Mouse (Mus musculus) kidney, postnatal 0 days (tissue): ENCODE measurements around the gene Tmem94. TPM values are rescaled to one million over a fixed set of nuclear protein-coding genes. Genes with fewer than 3 reads are reported as not detected.
A peak's percentile ranks its signal among the peaks of the same experiment; 100 is the strongest.

Experiments
- ATAC-seq: fragments of 200-750 bp; cut with Nextera tagmentation; replicated peaks from 2 replicates; pipeline ENCODE4 v1.8.0; 2017; ENCODE audit warnings: low read depth, moderate number of reproducible peaks, moderate TSS enrichment, moderate library complexity; ENCODE audit not compliant: low FRiP score
- DNase-seq: peaks from one replicate; pipeline ENCODE4 v3.0.0-alpha.2; 2016; ENCODE audit warnings: low spot score
- H3K27ac ChIP-seq: fragments of 300-500 bp; sonication (generic); 2 replicates; pipeline ENCODE4 v1.5.1; 2014; ENCODE audit warnings: mild to moderate bottlenecking
- H3K27me3 ChIP-seq: fragments of 300-500 bp; sonication (generic); 2 replicates; pipeline ENCODE4 v1.6.1; 2014; ENCODE audit warnings: low read length, mixed read lengths; ENCODE audit not compliant: insufficient read depth
- H3K36me3 ChIP-seq: fragments of 300-500 bp; sonication (generic); 2 replicates; pipeline ENCODE4 v1.6.1; 2014; ENCODE audit warnings: low read length, mixed read lengths; ENCODE audit not compliant: insufficient read depth
- H3K4me1 ChIP-seq: fragments of 300-500 bp; sonication (generic); replicated peaks from 2 replicates; pipeline ENCODE4 v1.6.1; 2014; ENCODE audit warnings: antibody characterized with exemption, low read length, mixed read lengths; ENCODE audit not compliant: insufficient read depth
- H3K4me2 ChIP-seq: fragments of 300-500 bp; sonication (generic); 2 replicates; pipeline ENCODE4 v1.6.1; 2014; ENCODE audit warnings: mild to moderate bottlenecking, low read length, moderate library complexity, mixed read lengths
- H3K4me3 ChIP-seq: fragments of 300-500 bp; sonication (generic); replicated peaks from 2 replicates; pipeline ENCODE4 v1.5.1; 2014; ENCODE audit warnings: low read depth, low read length
- H3K9ac ChIP-seq: fragments of 300-500 bp; sonication (generic); 2 replicates; pipeline ENCODE4 v1.6.1; 2014; ENCODE audit warnings: low read depth, low read length
- H3K9me3 ChIP-seq: fragments of 300-500 bp; sonication (generic); replicated peaks from 2 replicates; pipeline ENCODE4 v1.6.1; 2016; ENCODE audit warnings: low read length, inconsistent platforms, mixed read lengths
- CTCF ChIP-seq: IDR thresholded peaks from 2 replicates; pipeline ENCODE4 v1.5.1; 2016; ENCODE audit warnings: antibody characterized with exemption, low read depth, mild to moderate bottlenecking, moderate library complexity
- whole genome bisulfite sequencing: fragments of 180-500 bp; shearing (Covaris S2); extraction: QIAGEN DNeasy Blood & Tissue Kit; methylation state at CpG from one replicate; pipeline ENCODE4 v1.1.7; 2014; 5-methylcytosine and 5-hydroxymethylcytosine counted together
- polyA plus RNA-seq: library from polyadenylated mRNA; unstranded; fragments of >200 nt; fragmentation: Nextera tagmentation; extraction: Ambion mirVana; gene quantifications from 2 replicates; pipeline ENCODE4 v1.2.1, GENCODE M21; 2015

The Tmem94 gene
- polyA plus RNA-seq, 1 experiment from 2014 or later = 19.6 TPM

DNA sequence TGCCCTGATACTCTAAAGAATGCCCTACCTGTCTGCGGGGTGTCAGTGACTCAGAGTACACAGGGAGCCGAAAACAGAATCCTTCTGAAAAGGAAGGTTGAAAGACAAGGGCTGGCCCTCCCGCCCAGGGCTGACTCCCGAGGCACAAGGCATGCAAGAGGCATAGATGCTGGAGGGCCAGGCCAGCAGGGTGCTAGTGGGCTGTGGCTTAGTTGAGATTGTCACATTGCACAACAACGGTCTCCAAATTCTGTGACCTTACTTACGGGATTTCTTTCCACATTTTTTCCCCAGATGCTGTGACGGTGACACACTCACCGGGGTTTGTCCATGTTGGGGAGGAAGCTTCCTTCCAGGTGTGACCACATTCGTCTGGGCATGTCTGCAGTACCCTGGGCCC, 11.7 kb downstream of the Tmem94 start:
- Histone ChIP-seq H3K9me3 (no peaks in the 10 kb centered on the region), H3K4me1 (peaks cover 58% of the 10 kb centered on the region), H3K36me3 (no peaks in the 10 kb centered on the region), H3K4me2 (no peak overlapping the region), H3K27me3 (no peaks in the 10 kb centered on the region), H3K27ac (peak overlapping the region; percentile 73), H3K4me3 (no peak overlapping the region), H3K9ac (no peak overlapping the region)
- 74% methylated on average over 9 of the region's 9 CpGs for WGBS
- no peak for ATAC-seq
- TF ChIP-seq CTCF = no peak
- DNase-seq = no peak

DNA sequence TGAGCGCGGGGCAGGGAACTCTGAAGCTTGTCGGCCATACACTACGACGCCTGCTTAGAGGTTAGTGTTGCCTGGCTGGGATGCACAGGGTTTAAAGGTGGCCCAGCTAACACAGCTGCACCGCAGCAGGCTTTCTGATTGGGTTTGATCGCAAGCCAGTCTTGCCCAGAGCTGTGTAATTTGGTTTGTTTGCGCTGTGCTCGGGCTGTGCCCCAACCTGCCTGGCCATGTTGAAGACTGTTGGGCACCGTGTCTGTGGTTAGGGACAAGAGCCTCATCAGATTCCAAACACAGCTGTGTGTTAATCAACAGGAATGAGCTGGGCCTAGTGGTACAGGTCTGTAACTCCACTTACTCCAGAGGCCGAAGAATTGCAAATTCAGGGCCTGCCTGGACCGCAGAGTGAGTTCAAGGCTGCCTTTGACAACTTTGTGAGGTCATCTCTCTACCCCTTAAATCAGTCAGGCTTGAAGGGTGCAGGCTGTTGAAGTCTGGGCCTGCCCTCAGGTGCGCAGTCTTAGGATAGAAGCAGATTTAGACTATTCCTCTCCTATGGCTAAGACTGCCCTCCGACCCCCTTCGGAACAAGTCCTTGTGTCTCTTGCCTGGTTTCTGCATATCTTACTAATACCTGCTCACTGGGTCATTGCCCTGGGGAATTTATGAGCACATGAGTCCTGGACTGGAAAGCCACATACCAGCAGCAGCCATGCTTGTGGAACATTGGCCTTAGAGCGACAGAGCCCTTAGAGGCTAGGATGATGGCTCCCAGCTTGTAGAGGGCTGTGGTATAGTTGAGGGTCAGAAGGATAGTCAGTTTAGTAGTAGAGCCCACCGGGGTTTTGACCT, 12.5 kb downstream of the Tmem94 start:
- no peak overlapping the region for H3K4me2 ChIP-seq
- TF ChIP-seq CTCF = no peak

DNA sequence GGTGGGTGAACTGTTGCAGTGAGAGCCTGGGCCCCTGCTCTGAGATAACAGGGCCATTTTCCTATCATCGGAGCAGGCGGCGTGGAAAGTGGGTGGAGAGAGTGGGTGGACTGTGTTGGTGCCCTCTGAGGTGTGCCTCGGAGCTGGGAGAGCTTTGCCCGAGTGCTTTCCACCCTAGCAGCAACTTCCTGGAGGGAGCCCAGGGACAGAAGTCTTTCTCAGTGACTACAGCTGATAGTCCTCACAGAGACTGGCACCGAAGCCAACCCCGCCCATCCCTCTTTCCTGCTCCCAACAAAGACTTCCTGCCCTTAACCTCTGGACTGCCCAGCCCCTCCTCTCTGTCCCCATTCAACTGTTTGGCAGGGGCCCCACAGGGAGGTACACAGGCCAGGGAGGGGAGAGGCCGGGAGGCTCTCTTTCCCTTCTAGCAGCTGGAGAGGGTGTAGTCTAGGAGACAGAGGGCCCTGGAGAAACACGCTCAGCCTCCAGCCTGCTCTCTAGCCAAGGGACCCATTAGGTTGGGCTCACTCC, 13.9 kb downstream of the Tmem94 start:
- H3K36me3 ChIP-seq = no peaks in the 10 kb centered on the region
- H3K4me1 ChIP-seq = peaks cover 58% of the 10 kb centered on the region
- H3K4me2 ChIP-seq = no peak overlapping the region
- no peak overlapping the region for H3K9ac ChIP-seq
- H3K27ac ChIP-seq = peak overlapping the region; percentile 89
- peak; percentile 94 for DNase-seq
- no peak overlapping the region for H3K4me3 ChIP-seq
- no peak for TF ChIP-seq CTCF
- WGBS = 3% methylated on average over 9 of the region's 9 CpGs
- H3K9me3 ChIP-seq = no peaks in the 10 kb centered on the region
- peak; percentile 86 for ATAC-seq
- no peaks in the 10 kb centered on the region for H3K27me3 ChIP-seq

More for the DNA sequence above, 12.5 kb downstream of the Tmem94 start:
- 0 out of 2 replicates have a peak, but pooled peaks have one; percentile 9 for ATAC-seq
- Histone ChIP-seq H3K9ac (no peak overlapping the region), H3K4me1 (peaks cover 58% of the 10 kb centered on the region), H3K36me3 (no peaks in the 10 kb centered on the region), H3K9me3 (no peaks in the 10 kb centered on the region), H3K27me3 (no peaks in the 10 kb centered on the region), H3K27ac (peak overlapping the region; percentile 73; the same call in 1 of the 2 replicates), H3K4me3 (no peak overlapping the region)
- DNase-seq = peak; percentile 44
- 66% methylated on average over 17 of the region's 17 CpGs for WGBS

DNA sequence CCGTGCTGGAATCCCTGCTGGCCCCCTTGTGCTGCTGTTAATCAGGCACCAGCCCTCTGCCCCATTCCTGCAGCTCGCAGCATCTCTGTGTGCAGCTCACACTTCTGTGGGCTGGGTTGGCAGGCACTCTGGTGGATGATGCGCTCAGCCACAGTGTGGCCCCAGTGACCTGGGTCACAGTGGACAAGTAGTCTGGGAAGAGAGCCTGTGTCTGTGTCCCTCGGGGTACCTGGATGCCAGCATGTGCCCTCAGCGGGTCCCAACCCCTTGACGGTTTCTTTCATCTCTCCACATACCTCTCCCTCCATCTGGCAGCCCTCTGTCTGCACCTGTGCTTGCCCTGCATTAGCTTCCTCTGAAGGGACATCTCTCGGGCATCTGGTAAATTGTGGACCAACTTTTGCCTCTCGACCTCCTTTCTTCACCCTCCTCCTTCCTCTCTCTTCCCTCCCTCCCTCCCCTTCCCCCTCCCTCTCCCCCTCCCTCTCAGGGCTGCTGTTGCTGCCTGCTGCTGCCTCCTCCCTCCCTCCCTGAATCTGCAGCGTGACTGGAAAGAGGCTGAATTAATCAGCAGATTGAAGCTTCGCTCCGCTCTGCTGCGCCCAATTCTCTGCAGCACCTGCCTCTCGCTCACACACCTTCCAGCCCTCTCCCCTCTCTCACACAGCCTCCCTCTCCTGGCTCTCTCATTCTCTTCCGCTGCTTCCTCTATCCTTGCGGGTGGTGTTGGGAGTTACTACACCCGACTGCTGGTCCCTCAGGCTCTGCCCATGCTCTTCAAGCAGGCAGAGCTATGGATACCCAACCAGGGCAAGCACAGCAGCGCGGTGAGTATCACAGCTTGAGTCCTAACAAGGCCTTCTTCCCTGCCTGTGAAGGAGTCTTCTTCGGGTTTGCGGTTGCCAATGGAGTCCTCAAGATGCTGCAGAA, 15.2 kb downstream of the Tmem94 start:
- no peaks in the 10 kb centered on the region for H3K36me3 ChIP-seq
- no peak overlapping the region for H3K4me3 ChIP-seq
- no peaks in the 10 kb centered on the region for H3K27me3 ChIP-seq
- H3K27ac ChIP-seq = peak overlapping the region; percentile 89
- 29% methylated on average over 20 of the region's 20 CpGs for WGBS
- ATAC-seq (peak; percentile 29; the same call in 1 of the 2 replicates), DNase-seq (peak; percentile 40)
- H3K4me2 ChIP-seq = peak overlapping the region; percentile 23; the same call in 1 of the 2 replicates
- no peak for TF ChIP-seq CTCF
- H3K9ac ChIP-seq = no peak overlapping the region
- H3K4me1 ChIP-seq = peaks cover 55% of the 10 kb centered on the region
- no peaks in the 10 kb centered on the region for H3K9me3 ChIP-seq

DNA sequence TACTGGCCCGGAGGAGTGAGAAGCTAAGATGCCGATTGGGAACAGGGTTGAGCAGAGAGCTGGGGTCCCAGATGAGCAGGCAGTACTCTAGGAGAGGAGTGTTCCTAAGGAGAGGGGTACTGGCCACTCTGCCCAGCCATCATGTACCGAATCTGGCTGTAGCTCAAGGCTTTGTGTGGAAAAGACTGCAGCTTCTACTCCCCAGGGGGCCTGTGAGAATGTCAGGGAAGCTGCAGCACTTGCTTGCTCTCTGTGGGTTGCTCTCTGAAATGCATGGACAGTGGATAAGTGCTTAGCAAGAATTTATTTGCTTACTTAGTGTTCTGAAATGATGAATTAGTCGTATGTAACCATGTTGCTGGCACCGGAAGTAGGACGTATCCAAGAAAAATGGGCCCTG, 21.2 kb downstream of the Tmem94 start:
- Histone ChIP-seq H3K9me3 (no peaks in the 10 kb centered on the region), H3K9ac (no peak overlapping the region), H3K4me2 (no peak overlapping the region), H3K27me3 (no peaks in the 10 kb centered on the region), H3K4me3 (no peak overlapping the region), H3K4me1 (no peaks in the 10 kb centered on the region), H3K27ac (no peak overlapping the region), H3K36me3 (peaks cover 25% of the 10 kb centered on the region)
- TF ChIP-seq CTCF = no peak; the same call in 1 of the 2 replicates
- DNase-seq (no peak), ATAC-seq (no peak)
- WGBS = 60% methylated on average over 6 of the region's 6 CpGs

GRCm38 (mm10) chr11:115789787-115790186, 24.6 kb downstream of the Tmem94 start:
- 94% methylated on average over 7 of the region's 7 CpGs for WGBS
- H3K36me3 ChIP-seq = peaks cover 54% of the 10 kb centered on the region

More at GRCm38 (mm10) chr11:115789787-115790186, 24.6 kb downstream of the Tmem94 start:
- ATAC-seq (no peak), DNase-seq (no peak)
- H3K9ac ChIP-seq = no peak overlapping the region
- H3K27me3 ChIP-seq = no peaks in the 10 kb centered on the region
- no peaks in the 10 kb centered on the region for H3K9me3 ChIP-seq
- H3K4me2 ChIP-seq = no peak overlapping the region
- no peak for TF ChIP-seq CTCF
- H3K4me3 ChIP-seq = no peak overlapping the region
- H3K4me1 ChIP-seq = no peaks in the 10 kb centered on the region
- H3K27ac ChIP-seq = no peak overlapping the region
